Mouse (Mus musculus): ENCODE data around the gene Fignl1.

Fignl1 gene

DNA sequence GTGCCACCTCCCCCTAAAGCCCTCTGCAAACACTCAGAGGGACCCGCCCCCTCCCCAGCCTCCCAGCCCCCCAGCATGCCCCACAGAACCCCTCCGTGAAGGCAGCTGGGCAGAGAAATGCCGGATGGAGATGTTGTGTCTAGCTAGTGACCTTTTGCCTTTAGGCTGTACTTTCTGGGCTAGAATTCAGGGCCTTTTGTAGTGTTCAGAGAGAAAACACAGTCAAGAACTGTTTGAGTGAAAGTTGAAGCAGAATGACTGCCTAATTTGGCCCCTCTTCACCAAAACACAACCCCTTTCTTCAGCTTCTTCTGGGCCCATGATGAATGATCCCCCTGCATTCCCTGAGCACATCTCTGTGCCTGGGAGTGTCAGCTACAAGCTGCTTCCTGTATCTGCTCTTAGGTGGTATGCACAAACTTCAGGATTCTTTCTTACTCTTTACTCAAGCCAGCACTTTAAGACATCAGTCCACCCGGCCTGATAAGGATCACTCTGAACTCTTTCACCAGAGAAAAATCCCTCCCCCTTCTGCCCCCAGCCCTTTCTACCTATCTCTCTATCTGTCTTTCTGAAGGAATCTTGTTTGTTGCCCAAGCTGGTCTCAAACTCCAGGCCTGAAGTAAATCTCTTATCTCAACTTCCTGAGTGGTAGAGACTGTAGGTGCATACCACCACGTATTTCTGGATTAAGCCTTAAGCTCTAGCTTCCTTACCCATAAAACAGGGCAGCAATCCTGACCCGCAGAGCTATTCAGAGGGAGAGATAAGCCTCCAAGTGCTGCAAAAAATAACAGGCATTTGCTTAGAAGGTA is 23.4 kb upstream of the Fignl1 start:
- DNase-seq, result peak; percentile 80

GRCm38 (mm10) chr11:11831526-11831925 is 22.8 kb upstream of the Fignl1 start:
- DNase-seq, result no peak

GRCm38 (mm10) chr11:11830884-11831495 is 22.2 kb upstream of the Fignl1 start:
- DNase-seq, result no peak

DNA sequence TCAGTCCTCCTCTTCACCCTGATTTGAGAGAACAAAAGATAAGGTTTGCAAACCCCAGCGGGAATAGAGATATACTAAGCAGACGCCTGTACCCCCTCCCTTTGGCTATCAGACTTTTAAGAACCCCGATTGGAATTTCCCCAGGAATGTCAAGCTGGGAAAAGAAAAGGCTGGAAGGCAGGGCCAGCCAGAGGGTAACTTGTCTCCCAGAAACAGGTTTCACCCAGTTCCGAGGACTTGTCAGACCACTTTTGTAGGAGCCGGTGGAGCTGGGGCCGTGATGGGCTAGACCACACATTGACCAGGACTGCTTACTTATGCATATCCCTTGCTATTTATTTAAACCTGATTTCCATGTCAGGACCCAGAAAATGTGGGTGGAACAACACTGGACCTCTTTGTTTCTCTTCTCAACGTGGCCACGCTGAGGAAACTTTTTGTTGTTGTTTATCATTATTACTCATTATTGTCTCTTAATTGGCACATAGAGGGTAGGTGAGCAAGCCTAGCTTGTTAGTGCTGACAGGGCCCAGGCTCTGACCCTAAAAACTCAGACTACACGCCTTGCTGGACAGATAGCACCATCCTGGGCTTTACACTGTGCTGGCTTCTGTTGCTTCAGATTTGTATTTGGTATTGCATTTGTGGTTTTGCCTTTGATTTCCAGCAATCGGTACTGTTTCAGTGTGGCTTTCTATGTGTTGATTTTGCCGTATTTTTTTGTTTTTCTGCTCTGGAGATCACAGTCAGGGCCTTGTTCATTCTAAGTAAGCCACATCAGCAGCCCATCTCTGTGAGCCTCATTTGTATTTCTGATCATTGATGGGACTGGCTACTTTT is 20.6 kb upstream of the Fignl1 start:
- peak; percentile 75 for DNase-seq

DNA sequence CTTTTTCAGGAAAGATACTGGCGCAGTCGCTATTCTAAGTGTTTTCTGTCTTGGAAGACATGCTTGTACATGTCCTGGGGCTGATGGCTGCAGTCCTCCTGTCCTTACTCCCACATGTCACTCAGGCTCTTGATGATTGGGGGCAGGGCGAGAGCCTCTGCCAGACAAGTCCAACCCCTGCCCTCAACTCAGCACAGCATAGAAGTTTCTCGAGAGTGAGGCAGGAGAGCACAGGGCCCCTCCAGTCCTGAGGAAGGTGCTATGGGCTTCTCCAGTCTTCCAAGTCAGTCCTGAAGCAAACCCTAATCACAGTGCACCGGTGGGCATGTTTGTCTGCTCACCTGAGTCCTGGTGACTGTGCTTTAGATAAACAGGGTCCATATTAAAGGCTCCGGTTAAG is 20.0 kb upstream of the Fignl1 start:
- peak; percentile 69 for DNase-seq

DNA sequence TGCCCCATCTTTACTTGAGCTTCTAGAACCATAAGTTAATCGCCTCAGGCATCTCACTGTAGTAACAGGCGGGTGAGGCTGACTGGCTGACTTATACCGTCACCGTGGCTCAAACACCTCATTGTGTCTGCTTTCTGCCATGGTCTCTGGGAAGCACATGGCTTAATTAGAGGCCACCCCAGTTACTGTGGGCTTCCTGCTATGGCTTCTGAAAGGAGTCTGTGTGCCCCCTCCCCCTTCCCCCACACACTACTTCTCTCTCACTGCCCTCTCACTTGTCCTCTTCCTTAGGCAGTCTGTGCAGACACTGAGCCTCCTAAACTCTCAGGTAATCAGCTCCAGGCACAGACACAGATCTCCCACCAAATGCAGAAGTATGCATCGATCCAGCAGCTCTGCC is 19.5 kb upstream of the Fignl1 start:
- DNase-seq, result peak; percentile 77

DNA sequence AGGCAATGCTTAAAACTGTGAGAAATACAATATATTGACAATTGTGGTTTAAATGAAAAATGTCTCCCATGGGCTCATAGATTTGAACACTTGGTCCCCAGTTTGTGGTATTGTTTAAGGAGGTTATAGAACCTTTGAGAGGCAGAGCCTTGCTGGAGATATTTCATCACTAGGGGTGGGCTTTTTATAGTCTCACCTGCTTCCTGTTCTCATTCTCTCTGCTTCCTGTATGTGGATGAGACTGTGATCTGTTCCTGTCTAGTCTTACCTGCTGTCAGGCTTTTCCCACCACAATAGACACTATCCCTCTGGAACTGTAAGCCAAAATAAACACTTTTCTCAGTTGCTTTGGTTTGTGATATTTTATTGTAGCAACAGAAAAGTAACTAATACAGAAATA is 17.7 kb upstream of the Fignl1 start:
- DNase-seq, result no peak

DNA sequence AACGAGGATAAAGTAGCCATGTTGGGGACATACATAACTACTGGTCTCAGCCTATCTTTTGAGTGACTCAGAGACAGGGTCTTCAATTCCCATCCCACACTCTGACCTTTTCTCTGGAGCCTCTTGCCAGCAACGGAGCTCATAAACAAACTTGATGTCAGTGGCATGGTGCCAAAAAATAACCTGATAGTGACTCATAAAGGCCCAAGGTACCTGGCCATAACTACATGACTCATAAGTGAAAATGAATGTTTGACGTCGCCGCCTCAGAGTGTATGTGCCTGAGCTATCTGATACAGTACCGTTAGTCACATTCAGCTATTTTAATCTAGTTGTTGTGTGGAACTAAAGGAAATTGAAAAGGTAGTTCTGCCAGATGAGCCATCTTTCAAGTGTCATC is 16.9 kb upstream of the Fignl1 start:
- DNase-seq, result no peak

- no peak for DNase-seq
Observed at GRCm38 (mm10) chr11:11824970-11825635, 16.3 kb upstream of the Fignl1 start.

DNA sequence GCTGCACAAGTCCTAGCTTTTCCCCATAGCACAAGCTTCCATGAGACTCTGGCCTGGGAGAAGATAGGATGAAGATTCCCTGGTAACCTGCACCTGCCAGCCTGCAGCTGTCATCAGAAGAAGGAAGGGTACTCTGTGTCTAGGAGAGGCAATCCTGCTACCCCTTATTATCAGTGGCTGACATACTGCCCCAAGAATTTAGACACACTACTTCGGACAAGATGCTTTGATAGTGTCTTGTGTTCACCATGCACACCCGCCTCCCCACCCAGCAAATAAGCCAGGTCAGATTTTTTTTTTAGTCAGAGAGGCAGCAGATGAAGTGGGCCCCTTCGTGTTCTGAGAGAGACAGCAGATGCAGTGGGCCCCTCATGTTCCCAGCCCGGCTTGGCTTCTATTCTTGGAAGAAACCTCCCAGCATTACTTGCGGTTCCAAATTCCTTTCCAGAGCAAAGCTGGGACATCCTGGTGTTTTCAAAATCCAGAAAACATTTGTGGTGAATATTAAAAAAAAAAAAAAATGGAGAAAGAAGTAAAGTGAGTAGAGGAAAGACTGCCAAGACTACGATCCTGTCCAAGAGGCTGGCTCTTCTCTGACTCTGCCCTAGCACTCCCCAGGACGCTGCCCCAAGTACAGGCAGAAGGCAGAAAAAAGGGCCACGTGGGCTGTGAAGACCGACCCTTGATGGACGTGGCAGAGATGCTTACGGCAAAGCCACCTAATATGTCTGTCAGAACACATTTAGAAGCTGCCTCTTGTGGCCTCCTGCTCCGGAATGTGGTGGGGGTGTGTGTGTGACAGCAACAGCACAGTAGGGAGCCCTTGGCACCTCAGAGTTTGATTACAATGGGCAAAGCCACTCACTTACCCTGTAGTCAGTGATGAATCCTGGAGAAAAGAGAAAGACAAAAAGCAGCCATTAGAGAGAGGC is 15.5 kb upstream of the Fignl1 start:
- peak; percentile 57 for DNase-seq

DNA sequence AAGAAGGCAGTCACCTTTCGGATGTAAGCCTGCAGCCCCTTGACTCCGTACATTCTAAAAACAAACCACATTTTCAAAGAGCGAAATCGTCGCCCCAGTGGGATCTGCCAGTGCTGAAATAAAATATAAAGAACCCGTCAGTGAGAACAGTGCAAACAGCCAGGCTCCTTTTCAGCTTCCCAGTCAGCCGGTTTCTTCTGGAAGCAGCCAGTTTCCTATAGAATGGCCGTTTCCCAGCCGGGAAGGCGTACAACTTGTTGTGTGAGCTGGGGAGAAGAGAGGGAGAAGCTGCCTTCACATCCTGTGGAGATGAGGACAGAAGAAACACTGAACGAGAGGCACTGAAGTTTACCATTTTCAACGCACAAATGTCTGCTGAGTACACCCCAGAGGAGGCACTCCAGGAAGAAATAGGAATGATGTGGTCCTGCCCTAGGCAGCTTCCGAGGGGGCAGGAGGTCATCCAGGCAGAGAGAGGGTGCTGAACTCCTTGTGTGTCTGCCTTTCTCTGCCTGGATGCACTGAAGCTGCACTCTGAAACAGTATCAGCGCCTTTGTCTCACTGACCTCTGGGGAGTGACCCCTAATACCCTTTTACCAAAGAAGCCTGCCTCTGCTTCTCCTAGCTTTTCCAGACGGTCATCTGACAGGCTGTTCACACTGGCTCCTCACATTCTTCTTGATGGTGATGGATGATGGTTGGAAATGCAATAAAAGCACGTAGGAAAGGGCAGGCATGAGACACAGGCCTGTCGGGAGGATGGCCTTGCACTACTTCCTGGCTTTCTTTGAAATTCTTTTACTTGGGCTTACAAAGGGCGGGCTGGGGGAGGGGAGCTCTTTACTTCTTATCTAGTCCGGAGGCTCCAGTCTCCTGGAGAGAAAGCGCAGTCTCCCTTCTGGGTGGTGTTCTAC is 13.7 kb upstream of the Fignl1 start:
- DNase-seq, result peak; percentile 86

DNA sequence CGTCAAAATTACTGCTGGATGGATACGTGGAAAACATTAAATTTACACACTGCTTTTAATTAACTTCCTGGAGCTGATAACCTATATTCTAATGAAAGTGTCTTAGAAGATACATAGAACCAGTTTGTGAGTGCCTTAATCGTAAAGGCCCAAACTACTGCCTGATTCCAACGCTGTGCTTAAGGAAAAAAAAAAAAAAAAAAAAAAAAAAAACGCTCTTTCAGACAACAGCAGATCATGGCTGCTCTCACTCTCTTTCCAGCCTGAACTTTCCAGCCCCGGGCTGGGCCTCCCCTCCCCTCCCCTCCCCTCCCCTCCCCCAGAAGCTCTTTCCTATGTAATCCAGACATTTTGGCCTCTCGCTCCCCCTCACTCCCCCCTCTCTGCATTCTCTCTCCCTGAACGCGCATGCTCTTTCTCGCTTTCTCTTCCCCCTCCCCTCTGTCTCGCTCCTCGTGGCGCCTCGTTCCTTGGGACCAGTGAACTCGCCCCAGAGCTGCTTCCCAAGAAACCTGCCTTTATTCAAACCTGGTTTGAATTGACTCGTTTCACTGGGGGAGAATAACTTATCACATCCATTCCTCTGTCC is 12.7 kb upstream of the Fignl1 start:
- peak; percentile 96 for DNase-seq

- DNase-seq, result peak; percentile 44
Observed at GRCm38 (mm10) chr11:11820737-11821136, 12.0 kb upstream of the Fignl1 start.

- peak; percentile 94 for DNase-seq
Observed at GRCm38 (mm10) chr11:11820251-11820650, 11.5 kb upstream of the Fignl1 start.

DNA sequence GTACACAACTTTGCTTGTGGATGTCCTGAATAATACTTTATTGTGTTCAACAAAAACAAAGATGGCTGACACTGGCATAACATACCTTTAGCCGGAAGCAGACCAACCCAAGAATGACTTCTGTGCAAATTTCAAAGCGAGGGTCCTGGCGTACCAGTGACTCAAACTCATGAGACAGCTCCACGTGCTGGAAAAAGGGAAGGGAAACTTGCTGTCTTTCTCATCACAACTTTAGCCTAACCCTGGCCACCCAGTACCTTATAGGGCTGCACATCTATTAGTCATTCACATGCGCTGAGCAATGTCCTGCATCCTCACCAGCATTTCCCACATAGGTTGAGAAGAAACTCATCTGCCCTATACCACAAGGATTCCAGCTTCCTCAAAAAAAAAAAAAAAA is 10.4 kb upstream of the Fignl1 start:
- DNase-seq, result no peak

DNA sequence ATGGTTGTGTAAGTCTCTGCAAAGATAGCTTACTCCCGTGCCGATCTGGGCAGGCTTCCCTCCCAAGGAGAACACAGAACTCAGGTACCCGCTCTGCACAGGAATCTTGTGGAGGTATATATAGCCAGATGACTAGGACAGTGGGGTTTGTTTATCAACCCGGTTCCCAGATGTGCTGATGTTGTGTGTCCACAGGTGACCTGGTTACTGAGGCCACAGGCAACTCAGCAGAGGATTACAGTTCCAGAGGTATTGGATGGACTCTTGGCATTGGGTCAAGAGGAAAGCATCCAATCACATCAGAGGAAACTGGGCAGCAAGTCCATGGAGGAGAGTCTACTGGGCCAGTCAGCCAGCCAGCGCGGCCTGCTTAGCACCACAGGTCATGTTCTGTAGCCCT is 10.0 kb upstream of the Fignl1 start:
- no peak for DNase-seq

DNA sequence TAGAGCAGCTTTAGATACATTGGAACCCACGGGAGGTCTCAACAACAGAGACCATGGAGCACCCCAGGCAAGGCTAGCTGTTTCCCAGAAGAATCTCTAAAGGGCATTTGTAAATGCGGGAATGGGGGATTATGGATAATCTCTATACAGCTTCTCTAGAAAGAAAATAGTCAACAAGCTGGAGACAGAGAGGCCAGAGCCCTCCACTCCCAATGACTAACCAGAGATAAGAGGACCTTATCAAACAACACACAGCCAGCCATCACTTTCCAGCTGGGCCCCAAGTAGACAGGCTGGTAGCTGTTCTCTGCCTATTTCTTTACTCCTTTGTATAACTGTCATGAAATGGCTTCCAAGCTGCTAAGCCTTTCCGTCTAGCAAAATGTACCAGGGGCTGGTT is 7.0 kb upstream of the Fignl1 start:
- no peak for DNase-seq

DNA sequence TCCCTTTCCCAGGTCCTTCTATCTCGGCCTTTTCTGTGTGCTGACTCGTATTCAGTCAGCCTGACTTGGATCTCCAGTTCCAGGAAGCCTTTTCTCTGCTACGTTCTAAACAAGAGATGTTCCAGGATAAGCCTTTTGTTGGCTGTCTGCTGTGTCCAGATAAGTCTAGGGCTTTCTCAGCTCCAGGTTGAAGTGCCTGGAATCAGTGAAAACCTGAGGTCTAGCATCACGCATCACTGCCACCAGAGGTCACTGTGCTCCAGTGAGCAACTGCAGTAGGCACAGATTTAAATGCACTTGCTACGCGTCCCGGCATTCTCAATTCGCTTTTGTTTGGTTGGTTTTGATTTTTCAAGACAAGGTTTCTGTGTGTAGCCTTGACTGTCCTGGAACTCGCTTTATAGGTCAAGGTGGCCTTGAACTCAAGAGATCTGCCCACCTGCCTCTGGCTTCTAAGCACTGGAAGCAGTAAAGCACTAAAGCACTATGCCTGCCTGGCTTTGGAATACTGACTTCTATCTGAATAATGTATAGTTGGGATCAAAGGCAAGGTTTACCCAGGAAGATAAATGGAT is 3.2 kb upstream of the Fignl1 start:
- peak; percentile 91 for DNase-seq

DNA sequence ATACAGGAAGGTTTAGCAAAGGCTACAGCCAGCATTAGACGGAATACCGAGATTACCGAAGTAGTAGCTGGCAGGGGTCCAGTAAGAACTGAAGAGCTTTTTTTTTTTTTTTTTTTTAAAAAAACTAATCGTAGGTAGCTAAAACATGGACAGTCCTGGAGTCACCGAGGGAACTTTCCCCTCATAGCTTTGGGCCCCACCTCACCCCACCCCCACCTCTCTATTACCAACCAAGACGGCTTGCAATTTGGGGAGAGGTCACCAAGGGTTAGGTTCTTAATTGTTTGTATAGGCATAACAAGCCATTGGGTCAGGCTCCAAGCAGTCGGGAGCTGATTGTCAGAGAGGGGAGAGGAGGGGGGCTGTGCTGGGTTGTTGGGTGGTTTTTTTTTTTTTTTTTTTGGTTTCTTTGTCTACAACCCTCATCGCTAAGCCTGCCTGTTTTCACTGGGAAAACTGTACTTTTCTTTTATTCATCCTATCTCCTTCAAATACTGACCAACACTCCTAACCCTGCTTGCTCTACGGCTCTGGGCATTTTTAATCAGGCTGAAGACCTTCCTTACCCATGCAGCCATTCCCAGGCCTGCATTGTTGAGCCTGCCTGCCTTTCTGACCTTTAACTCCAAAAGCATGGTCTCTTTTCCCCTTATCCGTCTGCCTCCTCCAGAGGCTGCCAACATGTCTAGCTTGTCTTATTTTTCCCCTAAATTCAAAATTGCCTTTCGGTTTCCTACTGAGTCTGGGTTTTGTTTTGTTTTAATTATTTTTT is 828 bp upstream of the Fignl1 start:
- DNase-seq, result peak; percentile 87
